Mouse (Mus musculus) midbrain, embryonic 16.5 days (tissue): ENCODE results near the gene Erbb3. TPM values are rescaled to one million over a fixed set of nuclear protein-coding genes. Genes with fewer than 3 reads are reported as not detected.
"Not testable (repeated sequence)": the region's sequence is repeated elsewhere in the genome, so short reads cannot be mapped to it uniquely, and the experiment has no call there.

Experiments
- ATAC-seq: fragments of 200-750 bp; cut with Nextera tagmentation; 2 replicates; pipeline ENCODE4 v1.8.0; 2017; ENCODE audit warnings: moderate TSS enrichment
- H3K27ac ChIP-seq: fragments of 300-500 bp; sonication (generic); 2 replicates; pipeline ENCODE4 v1.5.1; 2014; ENCODE audit warnings: mild to moderate bottlenecking, low read length, mixed read lengths
- H3K27me3 ChIP-seq: fragments of 300-500 bp; sonication (generic); 2 replicates; pipeline ENCODE4 v1.6.1; 2014; ENCODE audit warnings: low read depth, low read length, mixed read lengths; ENCODE audit not compliant: control insufficient read depth, insufficient read depth
- H3K36me3 ChIP-seq: fragments of 300-500 bp; sonication (generic); 2 replicates; pipeline ENCODE4 v1.6.1; 2014; ENCODE audit warnings: mild to moderate bottlenecking, low read length, moderate library complexity, mixed read lengths; ENCODE audit not compliant: control insufficient read depth, insufficient read depth
- H3K4me1 ChIP-seq: fragments of 300-500 bp; sonication (generic); 2 replicates; pipeline ENCODE4 v1.6.1; 2014; ENCODE audit warnings: mild to moderate bottlenecking, low read length, mixed read lengths; ENCODE audit not compliant: control insufficient read depth, insufficient read depth
- H3K4me2 ChIP-seq: fragments of 300-500 bp; sonication (generic); 2 replicates; pipeline ENCODE4 v1.6.1; 2014; ENCODE audit warnings: mild to moderate bottlenecking, low read length, mixed read lengths
- H3K4me3 ChIP-seq: fragments of 300-500 bp; sonication (generic); 2 replicates; pipeline ENCODE4 v1.5.1; 2014; ENCODE audit warnings: low read depth, mild to moderate bottlenecking, low read length, moderate library complexity, mixed read lengths
- H3K9ac ChIP-seq: fragments of 300-500 bp; sonication (generic); 2 replicates; pipeline ENCODE4 v1.6.1; 2014; ENCODE audit warnings: low read depth, low read length, mixed read lengths
- H3K9me3 ChIP-seq: fragments of 300-500 bp; sonication (generic); replicated peaks from 2 replicates; pipeline ENCODE4 v1.6.1; 2014; ENCODE audit warnings: mild to moderate bottlenecking, low read length, mixed read lengths; ENCODE audit not compliant: control insufficient read depth, poor library complexity, severe bottlenecking
- WGBS: fragments of 180-500 bp; shearing (Covaris S2); extraction: QIAGEN DNeasy Blood & Tissue Kit; methylation state at CpG from one replicate; pipeline ENCODE4 v1.1.7; 2014; 5-methylcytosine and 5-hydroxymethylcytosine counted together
- polyA plus RNA-seq: library from polyadenylated mRNA; unstranded; fragments of >200 nt; fragmentation: Nextera tagmentation; extraction: Ambion mirVana; gene quantifications from 2 replicates; pipeline ENCODE4 v1.2.1, GENCODE M21; 2015

Erbb3 gene
- polyA plus RNA-seq, 1 experiment from 2014 or later, result 0.41 TPM

DNA sequence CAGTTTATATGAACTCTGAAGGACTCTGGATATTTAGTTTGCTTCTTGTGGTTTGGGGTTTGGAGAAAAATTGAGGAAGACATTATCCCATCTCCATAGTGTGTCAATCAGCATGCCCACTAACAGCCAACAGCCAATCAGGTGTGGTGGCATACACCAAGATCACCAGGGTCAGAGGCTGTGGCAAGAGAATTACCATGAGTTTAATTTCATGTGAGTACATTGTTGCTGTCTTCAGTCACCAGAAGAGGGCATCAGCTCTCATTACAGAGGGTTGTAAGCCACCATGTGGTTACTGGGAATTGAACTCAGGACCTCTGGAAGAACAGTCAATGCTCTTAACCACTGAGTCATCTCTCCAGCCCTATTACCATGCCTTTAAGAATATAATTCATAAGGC is 33.2 kb downstream of the Erbb3 start:
- no peak for ATAC-seq
- Histone ChIP-seq H3K9ac (no peak overlapping the region), H3K9me3 (no peaks in the 10 kb centered on the region), H3K27ac (no peak overlapping the region), H3K4me3 (no peak overlapping the region), H3K36me3 (peaks cover 24% of the 10 kb centered on the region), H3K4me2 (no peak overlapping the region), H3K4me1 (no peaks in the 10 kb centered on the region), H3K27me3 (no peaks in the 10 kb centered on the region)

DNA sequence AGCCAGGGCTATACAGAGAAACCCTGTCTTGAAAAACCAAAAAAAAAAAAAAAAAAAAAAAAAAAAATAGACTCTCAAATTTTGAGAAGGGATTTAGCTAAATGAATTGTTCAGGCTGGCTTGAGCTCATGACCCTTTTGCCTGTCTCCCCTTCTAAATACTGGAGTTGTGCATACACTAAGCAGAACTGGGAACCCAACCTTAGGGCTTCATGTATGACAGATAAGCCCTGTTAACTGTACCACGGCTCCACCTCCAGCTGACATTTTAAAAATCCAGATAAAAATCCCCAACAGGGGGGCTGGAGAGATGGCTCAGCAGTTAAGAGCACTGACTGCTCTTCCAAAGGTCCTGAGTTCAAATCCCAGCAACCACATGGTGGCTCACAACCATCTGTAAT is 33.9 kb downstream of the Erbb3 start:
- not testable (repeated sequence) for H3K27ac ChIP-seq, H3K9ac ChIP-seq, ATAC-seq, H3K9me3 ChIP-seq, H3K4me1 ChIP-seq, H3K4me3 ChIP-seq, H3K4me2 ChIP-seq, H3K27me3 ChIP-seq
- H3K36me3 ChIP-seq, result peaks cover 22% of the 10 kb centered on the region
- WGBS, result 94% methylated on average over 1 of the region's 1 CpGs

DNA sequence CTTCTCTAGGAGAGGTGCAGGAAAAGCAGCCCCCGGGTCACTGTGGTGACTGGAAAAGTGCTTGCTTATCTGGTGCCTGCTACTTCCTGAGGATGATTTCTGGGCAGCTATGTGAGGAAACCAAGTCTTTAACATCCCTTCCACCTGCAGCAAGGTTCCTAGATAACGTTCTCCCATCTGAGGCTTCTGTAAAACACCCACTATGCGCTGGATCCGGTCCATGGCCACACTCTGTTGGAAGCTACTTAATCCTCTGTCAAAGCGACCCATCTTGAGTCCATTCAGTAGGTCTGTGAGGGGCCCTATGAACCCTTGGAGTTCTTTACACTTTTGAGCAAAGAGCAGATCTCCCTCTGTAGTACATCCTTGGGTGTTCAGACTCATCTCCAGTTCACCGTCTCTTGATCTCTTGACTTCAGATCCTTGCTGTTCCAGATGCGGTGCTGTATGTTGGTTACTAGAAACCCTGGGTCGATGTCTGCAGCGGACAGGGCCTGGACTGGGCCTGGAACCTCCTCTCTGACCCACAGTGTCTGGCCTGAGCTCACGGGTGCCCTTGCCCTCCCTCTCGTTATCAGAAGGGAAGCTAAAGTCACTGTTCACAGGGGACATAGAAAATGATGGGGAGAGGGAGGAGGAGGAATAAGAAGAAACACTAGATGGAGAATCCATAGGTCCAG is 39.2 kb downstream of the Erbb3 start:
- H3K4me1 ChIP-seq, ATAC-seq, H3K9me3 ChIP-seq, H3K4me2 ChIP-seq, H3K27me3 ChIP-seq, H3K4me3 ChIP-seq, H3K9ac ChIP-seq, H3K36me3 ChIP-seq: not testable (repeated sequence)
- 88% methylated on average over 11 of the region's 11 CpGs for WGBS
- H3K27ac ChIP-seq, result peak overlapping the region; percentile 69

DNA sequence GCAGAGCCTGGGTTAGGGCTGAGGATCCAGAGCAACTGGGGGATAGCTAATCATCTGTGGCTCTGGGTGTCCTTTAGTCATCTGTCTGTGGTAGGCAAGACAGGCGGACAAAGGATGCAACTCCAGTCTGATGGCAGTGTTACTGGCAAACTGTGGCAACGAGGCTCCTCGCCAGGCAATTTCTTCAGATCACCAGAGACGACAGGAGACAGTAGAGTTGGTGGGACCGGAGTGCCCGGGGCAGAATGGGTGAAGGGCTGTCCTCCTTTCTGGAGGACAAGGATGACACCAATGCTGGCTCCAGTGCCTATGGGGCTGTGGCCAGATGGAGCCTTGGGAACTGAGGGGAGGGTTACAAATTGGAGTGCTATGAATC is 39.8 kb downstream of the Erbb3 start:
- H3K9me3 ChIP-seq, ATAC-seq, H3K9ac ChIP-seq, H3K27me3 ChIP-seq, H3K4me1 ChIP-seq, H3K36me3 ChIP-seq, H3K4me3 ChIP-seq: not testable (repeated sequence)
- Histone ChIP-seq H3K4me2 (0 out of 2 replicates have a peak overlapping the region, but pooled peaks have one; percentile 14), H3K27ac (peak overlapping the region; percentile 69)
- WGBS, result 62% methylated on average over 6 of the region's 6 CpGs

DNA sequence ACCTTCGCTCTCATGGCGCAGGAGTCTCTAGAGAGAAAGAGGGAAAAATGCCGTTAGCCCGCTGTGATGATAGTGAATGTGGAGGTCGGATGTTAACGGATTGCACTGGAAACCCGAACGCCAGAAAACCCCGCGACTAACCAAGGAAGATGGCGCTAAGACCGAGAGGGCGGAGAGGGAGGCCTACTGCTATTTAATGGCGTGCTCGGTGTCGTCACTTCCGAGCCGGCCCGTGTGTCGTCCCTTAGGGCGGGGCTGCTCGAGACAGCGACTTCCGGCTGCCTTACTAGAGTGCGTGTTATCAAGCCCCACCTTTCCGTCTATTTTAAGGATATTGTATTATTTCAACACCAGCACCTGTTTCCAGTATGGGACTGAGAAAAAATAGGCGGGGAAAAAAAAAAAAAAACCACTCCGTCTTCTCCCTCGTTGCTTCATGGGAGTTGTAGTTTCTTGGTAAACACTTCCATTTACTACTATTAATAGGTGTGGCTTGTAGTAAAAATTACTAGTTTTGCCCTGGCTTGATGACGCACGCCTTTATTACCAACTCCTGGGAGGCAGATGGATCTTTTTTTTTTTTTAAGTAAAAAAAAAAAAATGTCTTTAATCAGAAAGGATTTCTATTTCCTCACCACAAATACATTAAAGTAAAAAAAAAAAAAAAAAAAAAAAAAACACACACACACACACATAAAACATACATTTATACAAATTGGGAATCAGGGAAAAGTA is 40.3 kb downstream of the Erbb3 start, which contains the start of gene Rpl41:
Gene Rpl41, minus strand, starts transcription at position 359 of the 735 bp plus-strand sequence.
- Histone ChIP-seq H3K27ac (peak within 1 kb of the TSS; percentile 94), H3K9me3 (no peaks in the 10 kb centered on the region)

DNA sequence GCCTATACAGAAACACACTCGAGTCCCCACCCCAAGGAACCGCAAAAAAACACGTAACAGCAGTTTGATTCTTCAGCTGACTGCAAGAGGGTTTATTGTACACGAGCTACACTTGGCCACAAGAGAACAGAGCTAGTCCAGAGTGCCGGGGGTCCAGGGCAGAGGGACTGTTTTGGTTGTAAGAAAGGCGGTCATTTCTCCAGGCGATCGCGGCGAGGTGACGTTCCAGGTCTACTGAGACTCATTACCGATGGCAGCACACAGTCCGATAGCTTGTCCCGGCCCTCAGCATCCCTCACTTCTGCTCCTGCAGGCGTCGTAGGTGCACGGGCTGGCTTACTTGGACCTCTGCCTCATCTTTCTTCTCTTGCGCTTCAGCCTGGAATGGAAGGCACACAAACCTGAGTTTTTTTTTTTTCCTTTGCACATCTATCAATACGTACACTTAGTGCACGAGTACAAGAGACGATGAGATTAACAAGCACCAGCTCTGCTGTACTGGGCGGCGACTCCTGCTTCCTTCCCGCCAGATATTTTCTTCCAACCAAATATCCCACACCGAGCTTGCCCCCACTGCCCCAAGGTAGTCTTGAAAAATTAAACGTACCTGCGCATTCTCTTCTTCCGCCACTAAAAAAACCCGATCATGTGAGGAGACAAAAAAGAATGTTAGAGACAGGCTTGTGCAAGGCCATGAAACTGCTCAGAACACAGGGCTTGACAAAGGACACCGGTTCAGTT is 41.2 kb downstream of the Erbb3 start:
- Histone ChIP-seq H3K27ac (peak overlapping the region; percentile 96), H3K9ac (peak overlapping the region; percentile 78), H3K4me2 (peak overlapping the region; percentile 84), H3K36me3 (peaks cover 12% of the 10 kb centered on the region), H3K4me1 (peaks cover 13% of the 10 kb centered on the region), H3K4me3 (peak overlapping the region; percentile 60)
- H3K9me3 ChIP-seq, H3K27me3 ChIP-seq: not testable (repeated sequence)
- ATAC-seq, result peak; percentile 5; the same call in 1 of the 2 replicates
- under 1% methylated on average over 25 of the region's 30 CpGs for WGBS

More for the DNA sequence above, 40.3 kb downstream of the Erbb3 start, which contains the start of gene Rpl41:
- Histone ChIP-seq H3K4me2 (peak within 1 kb of the TSS; percentile 84), H3K36me3 (peaks cover 7% of the 10 kb centered on the region), H3K4me3 (peak within 1 kb of the TSS; percentile 60), H3K27me3 (no peaks in the 10 kb centered on the region), H3K9ac (peak within 1 kb of the TSS; percentile 78), H3K4me1 (peaks cover 8% of the 10 kb centered on the region)
- peak; percentile 91 for ATAC-seq
- WGBS, result 0% methylated on average over 31 of the region's 31 CpGs

DNA sequence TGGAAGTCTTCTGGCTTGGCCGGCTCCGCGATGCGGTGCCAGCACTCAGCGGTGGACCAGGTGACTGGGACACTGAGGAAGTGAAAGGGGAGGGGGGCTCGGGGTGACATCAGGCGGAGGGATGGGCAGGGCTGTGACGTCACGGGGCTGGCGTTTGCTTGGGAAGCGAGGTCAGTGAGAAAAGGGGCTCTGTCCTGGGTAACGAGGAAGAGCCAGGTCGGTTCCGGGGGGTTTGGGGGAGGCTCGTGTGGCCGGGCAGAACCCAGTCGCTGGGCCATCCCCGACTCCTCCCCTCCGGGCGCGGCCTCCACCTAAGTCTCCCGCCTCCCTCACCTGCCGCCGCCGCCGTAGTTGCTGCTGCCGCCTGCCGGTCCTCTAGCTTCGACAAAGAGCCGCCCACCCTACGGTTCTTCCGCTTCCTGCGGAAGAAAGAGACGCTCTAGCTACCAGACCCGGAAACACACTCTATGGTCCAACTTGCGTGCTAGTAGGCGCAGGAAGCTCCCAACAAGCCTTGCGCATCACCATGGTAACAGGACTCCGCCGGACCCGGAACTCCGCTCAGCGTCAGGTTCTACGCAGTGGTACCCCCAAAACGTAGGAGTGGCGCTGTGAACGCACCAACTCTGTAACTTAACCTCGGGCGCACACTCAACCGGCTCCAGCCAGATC is 42.0 kb downstream of the Erbb3 start, which contains the start of gene Zc3h10:
Gene Zc3h10, minus strand, starts transcription at position 414 of the 672 bp plus-strand sequence.
- Histone ChIP-seq H3K4me1 (peaks cover 13% of the 10 kb centered on the region), H3K4me2 (peak within 1 kb of the TSS; percentile 84), H3K9me3 (no peaks in the 10 kb centered on the region), H3K27ac (peak within 1 kb of the TSS; percentile 96), H3K36me3 (peaks cover 14% of the 10 kb centered on the region), H3K27me3 (no peaks in the 10 kb centered on the region), H3K4me3 (peak within 1 kb of the TSS; percentile 60), H3K9ac (peak within 1 kb of the TSS; percentile 83)
- under 1% methylated on average over 42 of the region's 50 CpGs for WGBS
- ATAC-seq, result peak; percentile 91

DNA sequence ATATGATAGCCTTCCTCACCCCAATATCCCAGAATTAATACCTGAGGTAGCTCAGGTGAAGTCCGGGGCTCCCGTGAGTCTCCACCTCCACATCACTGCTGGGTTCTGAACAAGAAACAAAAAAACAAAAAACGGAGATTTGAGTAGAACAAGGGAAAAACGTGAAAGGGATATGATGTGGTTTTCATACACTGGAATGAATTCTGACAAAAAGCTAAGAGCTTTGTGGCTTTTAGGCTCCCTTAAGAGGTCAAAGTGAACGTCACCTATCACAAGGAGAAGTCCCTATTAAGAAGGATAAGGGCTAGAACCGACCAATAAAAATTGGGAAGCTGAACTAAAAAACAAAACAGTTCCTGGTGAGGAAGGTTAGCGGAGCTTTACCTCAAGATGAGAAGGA is 42.7 kb downstream of the Erbb3 start:
- Histone ChIP-seq H3K4me3 (peak overlapping the region; percentile 60), H3K9ac (peak overlapping the region; percentile 83), H3K4me2 (peak overlapping the region; percentile 84), H3K36me3 (peaks cover 18% of the 10 kb centered on the region), H3K9me3 (no peaks in the 10 kb centered on the region), H3K4me1 (peaks cover 13% of the 10 kb centered on the region), H3K27me3 (no peaks in the 10 kb centered on the region), H3K27ac (peak overlapping the region; percentile 96)
- no peak for ATAC-seq
- WGBS, result 25% methylated on average over 7 of the region's 7 CpGs
